Mouse (Mus musculus): ENCODE measurements around the gene Crtc3. TPM values are rescaled to one million over a fixed set of nuclear protein-coding genes. Genes with fewer than 3 reads are reported as not detected.

Crtc3 gene
- polyA plus RNA-seq, 1 experiment from 2014 or later: 11.2 TPM

DNA sequence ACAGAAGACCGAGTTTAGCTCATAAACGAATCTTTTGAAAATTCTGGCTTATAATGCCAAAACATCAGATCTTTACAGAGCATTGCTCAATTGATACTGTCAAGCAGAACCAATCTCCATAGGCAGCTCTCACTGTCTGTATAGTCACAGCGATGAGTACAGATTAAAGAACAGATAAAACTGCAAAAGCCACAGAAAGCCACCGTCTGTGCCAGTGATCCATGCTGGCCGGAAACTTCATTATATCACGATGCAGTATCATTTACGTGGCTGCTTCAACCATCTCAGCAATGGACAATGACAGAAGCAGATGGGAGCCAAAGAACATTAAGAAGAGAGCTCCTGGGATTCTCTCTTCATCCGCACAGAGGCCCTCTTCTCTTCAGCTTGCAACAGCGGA is 53.9 kb downstream of the Crtc3 start:
- Histone ChIP-seq H3K27ac (replicated peaks) (no peak overlapping the region), H3K27me3 (replicated peaks; ENCODE audit: low read depth, poor library complexity, severe bottlenecking) (no peaks in the 10 kb centered on the region), H3K9me3 (no peaks in the 10 kb centered on the region), H3K4me3 (no peak overlapping the region), H3K4me1 (peaks cover 44% of the 10 kb centered on the region), H3K36me3 (replicated peaks) (no peaks in the 10 kb centered on the region)
- 82% methylated on average over 9 of the region's 9 CpGs for WGBS
- no peak for DNase-seq (ENCODE audit: low spot score)

DNA sequence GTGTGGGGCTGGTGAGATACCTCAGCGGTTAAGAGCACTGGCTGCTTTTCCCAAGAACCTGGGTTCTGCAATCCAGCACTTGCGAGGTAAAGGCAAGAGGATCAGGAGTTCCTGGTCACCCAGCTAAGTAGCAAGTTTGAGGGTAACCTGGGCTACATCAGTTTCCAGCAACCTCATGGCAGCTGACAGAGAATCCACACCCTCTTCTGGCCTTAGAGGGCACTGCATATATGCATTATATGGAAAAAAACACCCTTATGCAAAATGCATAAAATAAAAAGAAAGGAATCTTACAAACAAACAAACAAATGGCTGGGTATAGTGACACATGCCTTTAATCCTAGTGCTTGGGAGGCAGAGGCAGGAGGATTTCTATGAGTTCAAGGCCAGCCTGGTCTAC is 55.0 kb downstream of the Crtc3 start:
- no peak for DNase-seq (ENCODE audit: low spot score)
- H3K4me3 ChIP-seq: no peak overlapping the region
- peaks cover 50% of the 10 kb centered on the region for H3K4me1 ChIP-seq
- H3K9me3 ChIP-seq: no peaks in the 10 kb centered on the region
- no peaks in the 10 kb centered on the region for H3K27me3 ChIP-seq (replicated peaks; ENCODE audit: low read depth, poor library complexity, severe bottlenecking)
- H3K36me3 ChIP-seq (replicated peaks): no peaks in the 10 kb centered on the region
- WGBS: 99% methylated on average over 2 of the region's 2 CpGs
- no peak overlapping the region for H3K27ac ChIP-seq (replicated peaks)

GRCm38 (mm10) chr7:80631993-80632392 is 56.7 kb downstream of the Crtc3 start:
- no peaks in the 10 kb centered on the region for H3K36me3 ChIP-seq (replicated peaks)
- H3K4me3 ChIP-seq: no peak overlapping the region
- DNase-seq (ENCODE audit: low spot score): no peak
- H3K4me1 ChIP-seq: peaks cover 53% of the 10 kb centered on the region
- H3K9me3 ChIP-seq: no peaks in the 10 kb centered on the region
- no peak overlapping the region for H3K27ac ChIP-seq (replicated peaks)
- 64% methylated on average over 6 of the region's 6 CpGs for WGBS
- no peaks in the 10 kb centered on the region for H3K27me3 ChIP-seq (replicated peaks; ENCODE audit: low read depth, poor library complexity, severe bottlenecking)

DNA sequence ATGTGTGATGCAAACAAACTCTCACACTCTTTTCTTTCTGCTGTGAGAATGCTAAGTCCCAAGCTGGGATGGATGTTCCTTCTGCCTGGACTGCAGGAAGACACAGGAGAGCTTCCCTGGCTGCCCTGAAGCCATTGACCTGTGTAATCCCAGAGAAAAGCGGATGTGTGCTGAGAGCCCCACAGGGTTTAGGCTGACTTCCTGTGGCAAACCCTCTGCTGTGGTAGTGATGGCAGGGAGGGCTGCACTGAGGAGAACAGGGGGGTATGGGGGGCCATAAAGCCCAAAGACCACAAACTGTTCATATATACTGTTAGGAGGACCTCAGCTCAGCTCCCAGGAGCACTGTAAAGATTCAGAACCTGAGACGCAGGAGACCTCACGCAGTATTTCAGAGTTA is 57.3 kb downstream of the Crtc3 start:
- Histone ChIP-seq H3K4me1 (peaks cover 48% of the 10 kb centered on the region), H3K27me3 (replicated peaks; ENCODE audit: low read depth, poor library complexity, severe bottlenecking) (no peaks in the 10 kb centered on the region), H3K36me3 (replicated peaks) (no peaks in the 10 kb centered on the region), H3K27ac (replicated peaks) (peak overlapping the region; percentile 62), H3K4me3 (no peak overlapping the region), H3K9me3 (no peaks in the 10 kb centered on the region)
- 63% methylated on average over 3 of the region's 3 CpGs for WGBS
- DNase-seq (ENCODE audit: low spot score): no peak

DNA sequence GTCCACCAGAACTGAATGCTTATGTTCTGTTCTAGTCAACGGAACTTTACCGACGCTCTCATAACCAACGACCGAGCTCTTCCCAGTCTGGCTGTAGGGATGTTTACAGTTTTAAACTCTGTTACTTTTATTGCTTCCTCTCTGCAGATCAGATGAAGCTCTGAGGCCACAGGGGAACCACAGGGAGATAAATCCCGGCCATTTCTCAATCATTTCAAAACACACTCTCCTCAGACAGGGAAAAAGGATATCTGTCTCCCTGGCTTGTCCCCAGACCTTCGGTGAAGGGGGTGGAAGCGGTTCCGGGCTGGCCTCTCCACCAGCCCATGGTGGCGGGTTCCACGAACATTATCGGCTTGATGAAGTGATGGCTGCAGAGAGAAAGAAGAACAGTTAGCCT is 59.3 kb downstream of the Crtc3 start:
- H3K4me3 ChIP-seq: no peak overlapping the region
- no peaks in the 10 kb centered on the region for H3K27me3 ChIP-seq (replicated peaks; ENCODE audit: low read depth, poor library complexity, severe bottlenecking)
- H3K36me3 ChIP-seq (replicated peaks): peaks cover 8% of the 10 kb centered on the region; the same call in 1 of the 2 replicates
- 77% methylated on average over 12 of the region's 12 CpGs for WGBS
- H3K4me1 ChIP-seq: peaks cover 34% of the 10 kb centered on the region
- no peak for DNase-seq (ENCODE audit: low spot score)
- H3K9me3 ChIP-seq: no peaks in the 10 kb centered on the region
- no peak overlapping the region for H3K27ac ChIP-seq (replicated peaks)

DNA sequence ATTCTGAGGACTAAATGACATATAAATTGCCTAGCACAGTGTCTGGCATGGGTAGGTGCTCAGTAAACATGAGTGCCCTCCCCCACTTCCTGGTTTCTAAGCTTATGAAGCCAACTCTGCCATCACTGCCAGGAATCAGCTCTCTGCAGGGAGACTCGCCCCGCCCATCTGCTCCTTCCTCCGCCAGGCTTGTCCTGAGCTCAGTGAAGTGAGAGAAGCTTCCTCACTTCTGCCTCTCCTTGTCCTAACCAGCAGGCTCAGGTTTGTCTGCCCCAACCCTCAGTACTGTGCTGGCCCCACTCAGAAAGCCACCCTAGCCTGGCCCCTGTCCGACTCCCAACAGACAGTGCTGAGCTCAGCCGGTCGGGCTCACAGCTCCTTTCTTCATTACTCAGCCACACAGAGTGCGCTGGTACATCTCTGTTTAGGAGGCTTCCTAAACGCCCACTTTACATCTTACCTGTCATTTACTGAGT is 59.9 kb downstream of the Crtc3 start:
- H3K9me3 ChIP-seq: no peaks in the 10 kb centered on the region
- H3K4me3 ChIP-seq: no peak overlapping the region
- WGBS: 52% methylated on average over 8 of the region's 8 CpGs
- H3K27ac ChIP-seq (replicated peaks): peak overlapping the region; percentile 35
- no peaks in the 10 kb centered on the region for H3K27me3 ChIP-seq (replicated peaks; ENCODE audit: low read depth, poor library complexity, severe bottlenecking)
- H3K4me1 ChIP-seq: peaks cover 34% of the 10 kb centered on the region
- H3K36me3 ChIP-seq (replicated peaks): peaks cover 11% of the 10 kb centered on the region; the same call in 1 of the 2 replicates
- no peak for DNase-seq (ENCODE audit: low spot score)

DNA sequence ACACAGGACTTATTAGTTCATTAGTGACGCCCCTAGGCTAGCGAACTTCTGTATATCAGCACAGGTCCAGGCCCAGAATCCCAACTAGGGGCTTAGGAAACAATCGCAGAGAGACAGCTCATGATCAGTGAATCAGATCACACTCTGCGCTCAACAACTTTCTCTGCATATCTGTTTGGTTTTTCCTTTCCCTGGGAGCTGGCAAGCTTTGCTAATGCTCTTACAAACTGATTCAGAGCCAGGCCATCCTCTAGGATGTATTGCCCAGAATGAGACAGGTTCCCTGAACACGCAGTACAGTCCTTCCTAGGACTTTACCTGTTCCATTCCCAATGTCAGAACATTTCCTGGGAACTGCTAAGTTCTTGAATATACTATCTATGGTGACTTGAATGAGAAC is 61.7 kb downstream of the Crtc3 start:
- Histone ChIP-seq H3K27me3 (replicated peaks; ENCODE audit: low read depth, poor library complexity, severe bottlenecking) (no peaks in the 10 kb centered on the region), H3K36me3 (replicated peaks) (peaks cover 12% of the 10 kb centered on the region; the same call in 1 of the 2 replicates), H3K27ac (replicated peaks) (no peak overlapping the region), H3K4me1 (peaks cover 30% of the 10 kb centered on the region), H3K9me3 (no peaks in the 10 kb centered on the region), H3K4me3 (no peak overlapping the region)
- WGBS: 90% methylated on average over 5 of the region's 5 CpGs
- no peak for DNase-seq (ENCODE audit: low spot score)

- Histone ChIP-seq H3K4me3 (no peak overlapping the region), H3K36me3 (replicated peaks) (peaks cover 18% of the 10 kb centered on the region), H3K9me3 (no peaks in the 10 kb centered on the region), H3K4me1 (peaks cover 19% of the 10 kb centered on the region), H3K27me3 (replicated peaks; ENCODE audit: low read depth, poor library complexity, severe bottlenecking) (no peaks in the 10 kb centered on the region), H3K27ac (replicated peaks) (no peak overlapping the region)
- WGBS: 81% methylated on average over 7 of the region's 7 CpGs
- DNase-seq (ENCODE audit: low spot score): no peak
Measured at GRCm38 (mm10) chr7:80625841-80626240, 62.8 kb downstream of the Crtc3 start.

- 92% methylated on average over 5 of the region's 5 CpGs for WGBS
- Histone ChIP-seq H3K9me3 (no peaks in the 10 kb centered on the region), H3K4me1 (peaks cover 4% of the 10 kb centered on the region), H3K27ac (replicated peaks) (no peak overlapping the region), H3K27me3 (replicated peaks; ENCODE audit: low read depth, poor library complexity, severe bottlenecking) (no peaks in the 10 kb centered on the region), H3K4me3 (no peak overlapping the region), H3K36me3 (replicated peaks) (peaks cover 19% of the 10 kb centered on the region)
- DNase-seq (ENCODE audit: low spot score): no peak
Measured at GRCm38 (mm10) chr7:80623276-80623675, 65.4 kb downstream of the Crtc3 start.

- Histone ChIP-seq H3K4me3 (no peak overlapping the region), H3K36me3 (replicated peaks) (peaks cover 15% of the 10 kb centered on the region), H3K9me3 (no peaks in the 10 kb centered on the region), H3K27me3 (replicated peaks; ENCODE audit: low read depth, poor library complexity, severe bottlenecking) (no peaks in the 10 kb centered on the region), H3K27ac (replicated peaks) (no peak overlapping the region), H3K4me1 (peaks cover 42% of the 10 kb centered on the region)
- WGBS: 59% methylated on average over 9 of the region's 9 CpGs
- DNase-seq (ENCODE audit: low spot score): no peak
Measured at GRCm38 (mm10) chr7:80616096-80616495, 72.6 kb downstream of the Crtc3 start.

GRCm38 (mm10) chr7:80614042-80614441 is 74.6 kb downstream of the Crtc3 start:
- peaks cover 12% of the 10 kb centered on the region; the same call in 1 of the 2 replicates for H3K36me3 ChIP-seq (replicated peaks)
- H3K4me3 ChIP-seq: no peak overlapping the region
- no peaks in the 10 kb centered on the region for H3K9me3 ChIP-seq
- no peak overlapping the region for H3K27ac ChIP-seq (replicated peaks)
- H3K27me3 ChIP-seq (replicated peaks; ENCODE audit: low read depth, poor library complexity, severe bottlenecking): no peaks in the 10 kb centered on the region
- DNase-seq (ENCODE audit: low spot score): no peak
- 91% methylated on average over 3 of the region's 3 CpGs for WGBS
- H3K4me1 ChIP-seq: peaks cover 44% of the 10 kb centered on the region

DNA sequence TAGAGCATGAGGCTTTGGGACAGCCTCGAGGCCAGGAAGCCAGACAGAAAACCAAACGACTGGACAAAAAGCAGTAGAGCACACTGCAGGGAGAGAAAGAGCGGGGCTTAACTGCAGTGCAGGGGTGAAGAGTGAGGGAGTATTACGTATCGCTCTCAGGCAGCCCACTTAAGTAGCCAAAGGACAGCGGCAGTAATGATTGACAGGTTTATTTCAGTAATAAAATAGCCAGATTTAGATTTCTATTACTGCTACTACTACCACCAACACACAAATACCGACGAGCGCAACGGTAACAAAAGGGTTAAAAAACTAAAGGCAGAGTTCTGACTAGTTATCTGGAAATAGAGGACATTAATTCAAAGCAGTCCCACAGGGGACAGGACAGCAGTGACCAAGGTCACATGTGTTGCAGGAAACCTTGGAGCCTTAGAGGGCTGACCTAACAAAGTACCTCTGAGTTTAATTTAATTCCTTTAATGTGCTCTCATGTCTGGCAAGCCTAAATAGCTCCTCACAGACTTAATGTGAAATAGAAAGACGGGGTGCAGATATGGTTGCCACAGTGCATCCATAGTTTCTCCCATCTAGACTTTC is 76.4 kb downstream of the Crtc3 start:
- Histone ChIP-seq H3K36me3 (replicated peaks) (peaks cover 12% of the 10 kb centered on the region; the same call in 1 of the 2 replicates), H3K27ac (replicated peaks) (peak overlapping the region; percentile 21), H3K4me1 (peaks cover 45% of the 10 kb centered on the region), H3K27me3 (replicated peaks; ENCODE audit: low read depth, poor library complexity, severe bottlenecking) (no peaks in the 10 kb centered on the region), H3K9me3 (no peaks in the 10 kb centered on the region), H3K4me3 (no peak overlapping the region)
- peak; percentile 47 for DNase-seq (ENCODE audit: low spot score)
- WGBS: 43% methylated on average over 11 of the region's 11 CpGs

DNA sequence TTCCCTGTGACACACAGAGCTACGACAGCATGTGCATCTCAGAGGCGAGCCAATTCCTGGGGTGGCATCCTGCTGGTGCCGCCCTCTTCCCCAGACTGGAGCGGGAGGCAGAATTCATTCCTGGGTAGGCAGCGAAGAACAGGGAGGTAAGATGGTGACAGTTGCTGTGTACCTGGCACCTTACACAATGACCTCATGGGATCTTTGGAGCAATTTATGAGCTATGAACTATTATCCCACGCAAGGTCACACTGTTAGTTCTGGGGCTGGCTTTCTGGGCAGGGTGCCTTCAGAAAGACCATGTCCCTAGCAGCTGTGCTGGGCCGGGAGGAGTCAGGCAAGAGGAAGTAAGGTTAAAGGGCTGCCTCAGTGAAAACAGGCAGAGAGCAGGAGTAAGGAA is 77.0 kb downstream of the Crtc3 start:
- Histone ChIP-seq H3K27me3 (replicated peaks; ENCODE audit: low read depth, poor library complexity, severe bottlenecking) (no peaks in the 10 kb centered on the region), H3K4me3 (no peak overlapping the region), H3K4me1 (peaks cover 45% of the 10 kb centered on the region), H3K36me3 (replicated peaks) (peaks cover 12% of the 10 kb centered on the region; the same call in 1 of the 2 replicates), H3K9me3 (no peaks in the 10 kb centered on the region), H3K27ac (replicated peaks) (peak overlapping the region; percentile 21)
- WGBS: 63% methylated on average over 7 of the region's 7 CpGs
- DNase-seq (ENCODE audit: low spot score): no peak
